Mouse (Mus musculus): ENCODE measurements at regions not wholly inside any gene's neighbourhood (a gene's known extent, or its start where the extent isn't known, plus 50 kb on each side); places are given as distances from the start of the nearest gene placed in this dataset.

DNA sequence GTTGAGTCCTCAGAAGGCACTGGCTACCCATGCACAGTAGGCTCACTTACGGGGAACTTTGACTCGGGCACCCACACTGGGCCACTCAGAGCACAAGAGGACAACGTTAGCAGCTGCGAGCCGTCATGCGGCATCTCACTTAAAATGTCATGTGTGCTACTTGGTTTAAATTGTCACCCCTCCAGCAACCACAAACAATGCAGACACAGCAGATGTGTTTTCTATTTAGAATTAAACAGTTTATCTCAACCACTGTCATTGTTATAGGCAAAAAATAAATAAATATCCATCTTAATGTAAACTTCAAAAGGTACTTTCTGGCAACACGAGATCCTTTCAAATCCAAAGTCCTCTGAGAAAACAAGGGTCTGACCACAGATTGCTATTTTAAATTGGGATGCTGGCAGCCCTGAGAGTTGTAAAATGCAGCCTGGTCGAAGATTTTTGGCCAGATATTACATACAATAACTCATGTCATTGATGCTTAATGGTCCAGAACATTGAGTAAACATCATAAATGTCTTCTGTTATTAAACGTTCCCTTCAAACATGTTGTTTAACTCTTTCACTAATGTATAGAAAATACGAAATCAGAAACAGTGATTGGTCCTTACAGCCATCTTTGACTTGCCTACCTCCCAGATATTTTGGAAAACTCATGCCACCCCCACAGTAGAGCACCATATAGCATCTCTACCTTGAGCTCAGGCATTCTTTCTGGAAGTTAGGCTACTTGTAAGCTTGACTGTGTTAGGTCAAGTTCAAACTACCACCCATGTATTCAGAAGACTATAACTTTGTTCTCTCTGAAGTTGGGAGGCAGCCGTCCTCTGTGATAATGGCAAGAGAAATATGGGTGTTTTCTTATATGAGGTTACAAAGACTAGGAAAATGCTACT, 232.8 kb upstream of the Tcf21 start:
- ATAC-seq (ENCODE audit: low read depth), result no peak
- H3K36me3 ChIP-seq, result no peaks in the 10 kb centered on the region
- H3K27me3 ChIP-seq, result no peaks in the 10 kb centered on the region
- H3K27ac ChIP-seq, result no peak overlapping the region
- no peak overlapping the region for H3K9ac ChIP-seq
- no peak overlapping the region for H3K4me2 ChIP-seq
- no peak for DNase-seq
- H3K4me3 ChIP-seq (replicated peaks), result no peak overlapping the region
- no peaks in the 10 kb centered on the region for H3K9me3 ChIP-seq (replicated peaks)
- WGBS (ENCODE audit: insufficient replicate concordance), result 69% methylated on average over 11 of the region's 11 CpGs
- no peaks in the 10 kb centered on the region for H3K4me1 ChIP-seq (replicated peaks)

DNA sequence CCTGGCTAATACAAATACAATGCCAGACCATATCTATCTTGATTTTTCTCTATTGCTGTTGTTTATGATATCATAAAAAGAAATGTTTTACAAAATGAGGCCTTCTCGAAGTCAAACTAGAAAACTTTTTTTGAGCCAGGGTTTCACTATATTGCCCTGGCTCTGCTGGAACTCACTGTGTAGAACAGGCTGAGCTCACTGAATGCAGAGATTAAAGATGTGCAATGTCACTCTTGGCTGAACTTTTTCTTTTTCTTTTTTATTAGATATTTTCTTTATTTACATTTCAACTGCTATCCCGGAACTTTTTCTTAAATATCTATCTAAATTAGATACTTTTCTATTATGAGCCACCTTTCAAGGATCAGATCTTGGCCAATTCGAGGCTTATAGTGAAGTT, 224.5 kb upstream of the Tcf21 start:
- Histone ChIP-seq H3K4me2 (no peak overlapping the region), H3K9me3 (replicated peaks) (no peaks in the 10 kb centered on the region), H3K4me1 (replicated peaks) (no peaks in the 10 kb centered on the region), H3K36me3 (no peaks in the 10 kb centered on the region), H3K27ac (no peak overlapping the region), H3K27me3 (no peaks in the 10 kb centered on the region), H3K4me3 (replicated peaks) (no peak overlapping the region), H3K9ac (no peak overlapping the region)
- ATAC-seq (ENCODE audit: low read depth) (no peak), DNase-seq (no peak)
- 44% methylated on average over 3 of the region's 3 CpGs for WGBS (ENCODE audit: insufficient replicate concordance)

DNA sequence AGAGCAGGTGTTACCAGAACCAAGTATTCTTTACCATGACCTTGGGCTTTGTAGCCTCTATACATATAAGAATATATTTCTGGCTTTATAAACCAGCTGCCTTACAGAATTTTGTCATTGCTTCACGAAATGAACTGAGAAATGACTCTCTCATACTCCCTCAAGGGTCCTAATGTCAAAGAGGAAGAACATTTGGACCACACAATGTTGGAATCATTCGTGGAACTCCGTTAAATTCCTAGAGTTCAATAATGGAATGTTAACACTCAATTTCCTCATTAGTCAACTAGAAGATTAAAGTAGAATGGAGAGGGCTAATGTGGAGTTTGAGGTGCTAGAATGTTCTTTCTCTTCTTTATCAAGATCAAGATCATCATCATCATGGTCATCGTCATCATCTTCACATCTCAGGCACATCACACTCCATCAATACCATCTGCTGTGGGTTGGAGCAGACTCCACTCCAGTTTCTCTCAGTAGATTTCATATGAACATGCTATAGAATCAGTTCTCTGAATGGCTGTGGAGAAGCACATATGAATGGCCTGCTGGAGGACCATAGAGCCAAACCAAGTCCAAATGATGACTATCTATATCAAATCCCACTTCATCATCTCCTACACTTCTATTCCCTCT, 211.6 kb upstream of the Tcf21 start:
- no peaks in the 10 kb centered on the region for H3K36me3 ChIP-seq
- no peaks in the 10 kb centered on the region for H3K4me1 ChIP-seq (replicated peaks)
- no peaks in the 10 kb centered on the region for H3K9me3 ChIP-seq (replicated peaks)
- no peak overlapping the region for H3K27ac ChIP-seq
- ATAC-seq (ENCODE audit: low read depth) (no peak), DNase-seq (no peak)
- H3K9ac ChIP-seq, result no peak overlapping the region
- H3K4me2 ChIP-seq, result no peak overlapping the region
- H3K4me3 ChIP-seq (replicated peaks), result no peak overlapping the region
- 58% methylated on average over 4 of the region's 4 CpGs for WGBS (ENCODE audit: insufficient replicate concordance)
- H3K27me3 ChIP-seq, result no peaks in the 10 kb centered on the region

DNA sequence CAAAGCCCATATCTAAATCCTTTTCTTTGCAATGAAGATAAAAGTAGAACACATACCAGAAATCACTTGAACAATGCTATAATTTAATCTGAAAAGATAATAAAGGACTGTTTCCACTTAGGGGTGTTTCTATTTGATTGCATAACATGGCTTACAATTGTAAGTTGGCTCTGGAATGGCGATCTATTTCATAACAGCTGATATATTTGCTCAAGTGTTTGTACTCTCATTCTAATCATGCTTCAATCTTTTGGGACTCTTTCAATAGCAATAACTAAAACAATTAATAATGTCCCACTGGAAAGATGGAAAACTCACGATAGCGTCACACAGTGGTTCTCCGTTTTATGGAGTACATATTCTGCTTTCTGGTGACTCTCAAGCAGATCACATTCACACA, 208.0 kb upstream of the Tcf21 start:
- Histone ChIP-seq H3K4me3 (replicated peaks) (no peak overlapping the region), H3K27me3 (no peaks in the 10 kb centered on the region), H3K9ac (no peak overlapping the region), H3K9me3 (replicated peaks) (no peaks in the 10 kb centered on the region), H3K27ac (no peak overlapping the region), H3K4me2 (no peak overlapping the region), H3K4me1 (replicated peaks) (no peaks in the 10 kb centered on the region), H3K36me3 (no peaks in the 10 kb centered on the region)
- WGBS (ENCODE audit: insufficient replicate concordance), result 70% methylated on average over 4 of the region's 4 CpGs
- DNase-seq (no peak), ATAC-seq (ENCODE audit: low read depth) (no peak)

DNA sequence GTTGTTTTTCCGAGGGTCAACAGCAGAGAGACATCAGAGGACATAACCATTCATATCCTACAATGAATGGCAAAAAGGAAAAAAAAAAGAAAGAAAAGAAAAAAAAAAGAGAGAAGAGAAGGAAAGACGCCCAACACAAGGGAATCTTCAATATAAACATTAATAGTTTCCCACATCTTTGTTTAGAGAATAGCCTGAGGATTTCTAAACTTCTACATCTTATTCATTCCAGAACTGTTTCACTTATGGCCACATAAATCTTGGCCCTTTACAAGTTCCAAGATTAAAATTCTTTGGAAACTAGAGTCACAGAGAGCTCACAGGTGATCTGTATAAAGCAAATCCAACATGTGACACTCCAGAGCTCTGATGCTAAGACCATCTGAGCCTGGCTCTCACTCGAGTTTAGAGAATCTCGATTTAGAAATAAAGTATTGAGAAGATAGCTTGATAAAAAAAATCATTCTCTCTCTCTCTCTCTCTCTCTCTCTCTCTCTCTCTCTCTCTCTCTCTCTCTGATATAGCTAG, 197.2 kb upstream of the Tcf21 start:
- Histone ChIP-seq H3K9ac (no peak overlapping the region), H3K9me3 (replicated peaks) (no peaks in the 10 kb centered on the region), H3K4me2 (no peak overlapping the region), H3K4me1 (replicated peaks) (no peaks in the 10 kb centered on the region), H3K4me3 (replicated peaks) (no peak overlapping the region), H3K27ac (no peak overlapping the region), H3K27me3 (no peaks in the 10 kb centered on the region), H3K36me3 (no peaks in the 10 kb centered on the region)
- no peak for DNase-seq
- WGBS (ENCODE audit: insufficient replicate concordance), result 43% methylated on average over 4 of the region's 4 CpGs
- no peak for ATAC-seq (ENCODE audit: low read depth)

DNA sequence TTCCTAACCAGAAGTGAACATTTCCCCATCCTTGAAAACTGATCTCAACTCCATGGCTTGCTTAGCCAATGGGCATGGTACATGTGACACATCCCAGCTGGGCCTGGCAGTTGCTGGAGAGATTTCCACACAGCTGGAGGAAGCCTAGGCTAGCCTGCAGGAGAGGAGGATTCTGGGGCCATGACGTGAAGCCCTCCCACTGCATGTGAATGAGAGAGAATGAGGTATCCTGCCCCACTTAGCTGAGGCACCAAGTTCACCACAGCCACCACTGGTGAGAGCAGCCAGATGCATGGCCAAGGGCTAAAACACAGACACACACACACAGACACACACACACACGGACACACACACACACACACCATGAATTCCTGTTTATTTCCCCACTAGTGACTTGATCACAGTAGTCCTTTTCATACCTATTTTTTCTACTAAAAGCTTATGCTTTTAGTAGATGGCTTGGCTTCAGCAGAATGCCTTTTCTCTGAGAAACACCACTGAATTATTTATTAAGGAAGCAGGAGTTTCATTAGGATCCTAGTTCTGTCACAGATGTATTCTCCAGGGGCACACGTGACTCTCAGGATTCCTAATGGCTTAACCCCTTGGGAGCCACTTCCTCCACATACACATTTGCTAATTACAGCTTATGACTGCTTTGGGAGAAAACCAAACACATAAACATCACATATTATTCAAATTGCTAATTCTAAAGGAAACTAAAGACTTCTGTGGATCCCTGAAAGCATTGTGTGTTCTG, 196.1 kb upstream of the Tcf21 start:
- H3K27ac ChIP-seq, result no peak overlapping the region
- no peak for ATAC-seq (ENCODE audit: low read depth)

DNA sequence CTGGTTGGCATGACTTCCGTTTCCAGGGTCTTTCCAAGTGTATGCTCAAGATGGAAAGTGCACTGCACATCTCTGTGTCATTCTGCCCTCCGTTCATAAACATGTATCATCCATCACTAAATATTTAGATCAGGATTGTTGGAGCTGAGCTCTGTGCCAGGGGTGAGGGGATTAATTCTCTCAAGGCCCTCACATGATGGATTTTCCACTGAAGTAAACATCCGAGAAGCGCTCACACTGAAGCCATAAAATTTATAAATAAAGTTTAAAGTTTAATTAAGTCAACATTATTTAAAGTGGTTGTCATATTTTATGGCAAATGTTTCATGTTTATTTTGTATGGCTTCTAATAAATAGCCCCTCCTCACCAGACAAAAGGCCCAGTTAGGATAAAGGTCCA, 190.7 kb upstream of the Tcf21 start:
- 66% methylated on average over 4 of the region's 4 CpGs for WGBS (ENCODE audit: insufficient replicate concordance)
- H3K27ac ChIP-seq, result no peak overlapping the region
- H3K36me3 ChIP-seq, result no peaks in the 10 kb centered on the region
- H3K9me3 ChIP-seq (replicated peaks), result no peaks in the 10 kb centered on the region
- ATAC-seq (ENCODE audit: low read depth) (no peak), DNase-seq (no peak)
- no peaks in the 10 kb centered on the region for H3K4me1 ChIP-seq (replicated peaks)
- H3K9ac ChIP-seq, result no peak overlapping the region
- H3K27me3 ChIP-seq, result no peaks in the 10 kb centered on the region
- no peak overlapping the region for H3K4me3 ChIP-seq (replicated peaks)
- no peak overlapping the region for H3K4me2 ChIP-seq

More for the DNA sequence above, 196.1 kb upstream of the Tcf21 start:
- Histone ChIP-seq H3K9me3 (replicated peaks) (no peaks in the 10 kb centered on the region), H3K27me3 (no peaks in the 10 kb centered on the region), H3K4me3 (replicated peaks) (no peak overlapping the region), H3K4me1 (replicated peaks) (no peaks in the 10 kb centered on the region), H3K36me3 (no peaks in the 10 kb centered on the region), H3K4me2 (no peak overlapping the region), H3K9ac (no peak overlapping the region)
- no peak for DNase-seq
- 40% methylated on average over 3 of the region's 3 CpGs for WGBS (ENCODE audit: insufficient replicate concordance)

DNA sequence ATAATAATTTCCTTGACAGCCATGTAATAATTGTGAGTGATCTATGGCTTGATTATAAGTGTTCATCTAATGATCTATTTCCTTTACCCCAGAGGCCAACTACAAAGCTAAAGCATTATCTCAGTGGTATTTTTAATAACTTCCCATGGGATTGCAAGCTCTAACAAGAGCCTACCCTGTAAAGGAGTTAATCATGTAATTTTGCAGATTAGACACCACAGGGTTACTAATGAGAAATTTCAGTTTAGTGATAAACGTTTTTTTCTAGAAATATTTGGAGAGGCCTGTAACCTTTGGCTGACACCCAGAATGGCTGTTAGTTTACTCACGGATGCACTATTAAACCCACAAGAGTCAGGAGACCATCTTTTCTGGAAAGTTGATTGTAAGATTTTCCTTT, 190.2 kb upstream of the Tcf21 start:
- Histone ChIP-seq H3K9me3 (replicated peaks) (no peaks in the 10 kb centered on the region), H3K27ac (no peak overlapping the region), H3K4me3 (replicated peaks) (no peak overlapping the region), H3K27me3 (no peaks in the 10 kb centered on the region), H3K9ac (no peak overlapping the region), H3K36me3 (no peaks in the 10 kb centered on the region), H3K4me1 (replicated peaks) (no peaks in the 10 kb centered on the region), H3K4me2 (no peak overlapping the region)
- DNase-seq, result no peak
- WGBS (ENCODE audit: insufficient replicate concordance), result 45% methylated on average over 2 of the region's 2 CpGs
- ATAC-seq (ENCODE audit: low read depth), result no peak

DNA sequence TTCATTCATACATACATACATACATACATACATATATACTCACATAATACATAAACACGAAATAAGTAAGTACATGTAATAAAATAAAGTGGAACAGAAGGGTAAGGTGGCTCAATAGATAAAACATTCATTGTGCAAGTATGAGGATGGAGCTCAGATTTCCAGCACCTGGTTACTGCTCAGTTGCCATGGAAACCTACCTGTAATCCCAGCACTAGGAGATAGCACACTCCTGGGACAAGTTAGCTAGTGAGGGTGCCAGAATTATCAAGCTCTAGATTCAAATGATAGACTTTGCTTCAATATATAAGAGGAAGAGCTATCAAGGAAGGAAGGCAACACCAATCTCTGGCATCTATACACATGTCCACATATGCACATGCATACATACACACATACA, 184.8 kb upstream of the Tcf21 start:
- Histone ChIP-seq H3K4me3 (replicated peaks) (no peak overlapping the region), H3K27ac (no peak overlapping the region), H3K36me3 (no peaks in the 10 kb centered on the region), H3K4me2 (no peak overlapping the region), H3K9ac (no peak overlapping the region), H3K4me1 (replicated peaks) (no peaks in the 10 kb centered on the region), H3K27me3 (no peaks in the 10 kb centered on the region), H3K9me3 (replicated peaks) (no peaks in the 10 kb centered on the region)
- DNase-seq (no peak), ATAC-seq (ENCODE audit: low read depth) (no peak)
- WGBS (ENCODE audit: insufficient replicate concordance), result 25% methylated on average over 1 of the region's 1 CpGs

DNA sequence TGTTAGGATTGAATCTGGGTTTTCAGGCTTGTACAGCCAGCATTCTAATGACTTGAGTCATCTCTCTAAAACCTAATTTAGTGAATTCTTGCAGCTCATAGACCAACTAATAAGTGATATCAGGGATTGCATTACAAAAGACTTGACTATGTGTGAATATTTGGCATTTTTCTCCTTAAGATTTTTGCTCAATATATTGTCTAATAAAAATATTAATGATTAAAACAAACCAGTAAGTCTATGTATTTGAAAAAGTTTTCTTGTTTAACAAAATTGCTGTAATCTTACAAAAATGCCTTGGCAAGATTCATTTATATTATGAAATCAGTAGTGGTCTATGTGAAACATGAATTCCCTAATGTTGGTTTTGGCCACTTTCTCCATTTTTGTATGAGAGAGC, 183.7 kb upstream of the Tcf21 start:
- Histone ChIP-seq H3K27me3 (no peaks in the 10 kb centered on the region), H3K4me1 (replicated peaks) (no peaks in the 10 kb centered on the region), H3K9ac (no peak overlapping the region), H3K9me3 (replicated peaks) (no peaks in the 10 kb centered on the region), H3K4me2 (no peak overlapping the region), H3K4me3 (replicated peaks) (no peak overlapping the region), H3K36me3 (no peaks in the 10 kb centered on the region), H3K27ac (no peak overlapping the region)
- DNase-seq (no peak), ATAC-seq (ENCODE audit: low read depth) (no peak)

DNA sequence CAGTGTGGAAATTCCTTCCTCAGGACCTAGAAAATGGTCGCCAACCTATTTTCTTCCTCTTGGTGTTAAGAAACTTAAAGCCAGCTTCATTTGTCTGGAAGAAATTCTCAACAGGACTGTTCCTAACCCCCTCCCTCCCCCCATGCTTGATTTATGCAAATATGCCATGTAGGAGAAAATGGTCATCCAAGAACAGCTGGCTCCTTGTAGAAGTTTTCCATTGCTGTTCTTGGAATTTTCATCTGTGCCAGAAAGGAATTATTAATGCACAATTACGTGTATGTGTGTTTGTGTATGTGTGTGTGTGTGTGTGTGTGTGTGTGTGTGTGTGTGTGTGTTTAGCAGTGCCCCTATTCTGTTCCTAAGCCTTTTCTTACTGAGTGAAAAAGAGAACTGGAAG, 178.6 kb upstream of the Tcf21 start:
- ATAC-seq (ENCODE audit: low read depth) (no peak), DNase-seq (no peak)
- Histone ChIP-seq H3K4me2 (no peak overlapping the region), H3K27me3 (no peaks in the 10 kb centered on the region), H3K4me1 (replicated peaks) (no peaks in the 10 kb centered on the region), H3K9me3 (replicated peaks) (no peaks in the 10 kb centered on the region), H3K27ac (no peak overlapping the region), H3K36me3 (no peaks in the 10 kb centered on the region), H3K4me3 (replicated peaks) (no peak overlapping the region), H3K9ac (no peak overlapping the region)
- 62% methylated on average over 2 of the region's 2 CpGs for WGBS (ENCODE audit: insufficient replicate concordance)

All from liver, embryonic 13.5 days (tissue).